Mouse (Mus musculus): Measurements from ENCODE around the gene Knl1.

Gene Knl1

GRCm38 (mm10) chr2:119035397-119035745, 11.5 kb upstream of the Knl1 start:
- no peak for DNase-seq (ENCODE audit: low read depth, low spot score)

- DNase-seq (ENCODE audit: low read depth, low spot score) = peak; percentile 51
These were observed 6.0 kb upstream of the Knl1 start for GRCm38 (mm10) chr2:119040882-119041281.

GRCm38 (mm10) chr2:119045163-119045562, 1.8 kb upstream of the Knl1 start:
- no peak for DNase-seq (ENCODE audit: low read depth, low spot score)

GRCm38 (mm10) chr2:119047849-119048248, 930 bp downstream of the Knl1 start:
- DNase-seq (ENCODE audit: low read depth, low spot score) = peak; percentile 57

GRCm38 (mm10) chr2:119050132-119050650, 3.3 kb downstream of the Knl1 start:
- no peak for DNase-seq (ENCODE audit: low read depth, low spot score)

GRCm38 (mm10) chr2:119060139-119060538, 13.2 kb downstream of the Knl1 start:
- no peak for DNase-seq (ENCODE audit: low read depth, low spot score)

- no peak for DNase-seq (ENCODE audit: low read depth, low spot score)
These were observed 25.5 kb downstream of the Knl1 start for GRCm38 (mm10) chr2:119072397-119072796.

- peak; percentile 59 for DNase-seq (ENCODE audit: low read depth, low spot score)
These were observed 39.2 kb downstream of the Knl1 start for GRCm38 (mm10) chr2:119086156-119086555.

GRCm38 (mm10) chr2:119101552-119101951, 54.6 kb downstream of the Knl1 start:
- peak; percentile 32 for DNase-seq (ENCODE audit: low read depth, low spot score)

GRCm38 (mm10) chr2:119106583-119106982, 59.7 kb downstream of the Knl1 start:
- peak; percentile 77 for DNase-seq (ENCODE audit: low read depth, low spot score)

- peak; percentile 88 for DNase-seq (ENCODE audit: low read depth, low spot score)
These were observed 61.6 kb downstream of the Knl1 start for GRCm38 (mm10) chr2:119108554-119108953.

- no peak for DNase-seq (ENCODE audit: low read depth, low spot score)
These were observed 64.1 kb downstream of the Knl1 start for GRCm38 (mm10) chr2:119111060-119111459.

- peak; percentile 94 for DNase-seq (ENCODE audit: low read depth, low spot score)
These were observed 65.7 kb downstream of the Knl1 start, which contains the start of gene Rad51 for GRCm38 (mm10) chr2:119112438-119113112. Rad51 (plus strand) TSS chr2:119112793.

GRCm38 (mm10) chr2:119113121-119113925, 66.4 kb downstream of the Knl1 start:
- peak; percentile 60 for DNase-seq (ENCODE audit: low read depth, low spot score)

- DNase-seq (ENCODE audit: low read depth, low spot score) = no peak
These were observed 89.5 kb downstream of the Knl1 start for GRCm38 (mm10) chr2:119136346-119136898.

GRCm38 (mm10) chr2:119145199-119145598, 98.3 kb downstream of the Knl1 start:
- DNase-seq (ENCODE audit: low read depth, low spot score) = peak; percentile 88

GRCm38 (mm10) chr2:119146435-119146834, 99.5 kb downstream of the Knl1 start:
- no peak for DNase-seq (ENCODE audit: low read depth, low spot score)

- DNase-seq (ENCODE audit: low read depth, low spot score) = peak; percentile 20
These were observed 100.3 kb downstream of the Knl1 start for GRCm38 (mm10) chr2:119147160-119147678.

GRCm38 (mm10) chr2:119147775-119148174, 100.9 kb downstream of the Knl1 start:
- no peak for DNase-seq (ENCODE audit: low read depth, low spot score)

GRCm38 (mm10) chr2:119152255-119152654, 105.3 kb downstream of the Knl1 start:
- no peak for DNase-seq (ENCODE audit: low read depth, low spot score)

GRCm38 (mm10) chr2:119154683-119155082, 107.8 kb downstream of the Knl1 start:
- no peak for DNase-seq (ENCODE audit: low read depth, low spot score)

All from R1 (cell line).